Mouse (Mus musculus) monocyte, adult 5-6 weeks (primary cell): ENCODE measurements at regions not wholly inside any gene's neighbourhood (a gene's known extent, or its start where the extent isn't known, plus 50 kb on each side); places are given as distances from the start of the nearest gene placed in this dataset.
"Not testable (repeated sequence)": the region's sequence is repeated elsewhere in the genome, so short reads cannot be mapped to it uniquely, and the experiment has no call there.

ENCODE experiments used
- ATAC-seq: fragments of 153-309, 156-312 bp; replicated peaks from 2 replicates; pipeline ENCODE4 v1.8.0; 2017; ENCODE audit warnings: mild to moderate bottlenecking; ENCODE audit not compliant: low TSS enrichment, insufficient number of reproducible peaks, severe bottlenecking, poor library complexity, low FRiP score

GRCm38 (mm10) chr1:157740725-157741665 lies 234.5 kb downstream of the Sec16b start:
- ATAC-seq: no peak

GRCm38 (mm10) chr1:157745611-157746010 lies 239.1 kb downstream of the Sec16b start:
- no peak for ATAC-seq

GRCm38 (mm10) chr1:157755015-157755649 lies 248.6 kb downstream of the Sec16b start:
- no peak for ATAC-seq

GRCm38 (mm10) chr1:157756977-157757376 lies 250.4 kb downstream of the Sec16b start:
- ATAC-seq: no peak

GRCm38 (mm10) chr1:157758337-157758736 lies 251.8 kb downstream of the Sec16b start:
- no peak for ATAC-seq

- ATAC-seq: no peak
Measured at GRCm38 (mm10) chr1:157768201-157768600, 261.7 kb downstream of the Sec16b start.

- no peak for ATAC-seq
Measured at GRCm38 (mm10) chr1:157797711-157798110, 291.2 kb downstream of the Sec16b start.

- no peak for ATAC-seq
Measured at GRCm38 (mm10) chr1:157798561-157799553, 292.3 kb downstream of the Sec16b start.

GRCm38 (mm10) chr1:157801151-157801550 lies 294.6 kb downstream of the Sec16b start:
- ATAC-seq: no peak

GRCm38 (mm10) chr1:157804229-157804628 lies 297.7 kb downstream of the Sec16b start:
- no peak for ATAC-seq

GRCm38 (mm10) chr1:157806296-157806695 lies 299.8 kb downstream of the Sec16b start:
- no peak for ATAC-seq

- ATAC-seq: no peak
Measured at GRCm38 (mm10) chr1:157809674-157810471, 303.3 kb downstream of the Sec16b start.

GRCm38 (mm10) chr1:157810657-157811056 lies 304.1 kb downstream of the Sec16b start:
- ATAC-seq: no peak

- ATAC-seq: no peak
Measured at GRCm38 (mm10) chr1:157827966-157828365, 321.4 kb downstream of the Sec16b start.

GRCm38 (mm10) chr1:157831511-157831910 lies 325.0 kb downstream of the Sec16b start:
- no peak for ATAC-seq

- ATAC-seq: no peak
Measured at GRCm38 (mm10) chr1:157872775-157873174, 366.2 kb downstream of the Sec16b start.

GRCm38 (mm10) chr1:157875006-157875405 lies 368.5 kb downstream of the Sec16b start:
- ATAC-seq: no peak

GRCm38 (mm10) chr1:157877117-157877516 lies 370.6 kb downstream of the Sec16b start:
- not testable (repeated sequence) for ATAC-seq
